Mouse (Mus musculus) bone marrow macrophage, adult 2 months (primary cell): ENCODE results near the gene Cd22.

Source experiments
- CTCF ChIP-seq: IDR thresholded peaks from 2 replicates; pipeline ENCODE4 v1.5.1; 2012; ENCODE audit warnings: low read depth, mild to moderate bottlenecking, low read length, moderate library complexity
- POLR2A ChIP-seq: IDR thresholded peaks from 2 replicates; pipeline ENCODE4 v1.6.1; 2012; ENCODE audit warnings: mild to moderate bottlenecking, low read depth, low read length, borderline replicate concordance

GRCm38 (mm10) chr7:30914732-30915131 is 34.6 kb upstream of the Cd22 start, which contains the start of gene Mag:
- TF ChIP-seq POLR2A (no peak), CTCF (no peak)
